9 mouse cellular contexts compared by ENCODE assay signal in the genomic region with DNA sequence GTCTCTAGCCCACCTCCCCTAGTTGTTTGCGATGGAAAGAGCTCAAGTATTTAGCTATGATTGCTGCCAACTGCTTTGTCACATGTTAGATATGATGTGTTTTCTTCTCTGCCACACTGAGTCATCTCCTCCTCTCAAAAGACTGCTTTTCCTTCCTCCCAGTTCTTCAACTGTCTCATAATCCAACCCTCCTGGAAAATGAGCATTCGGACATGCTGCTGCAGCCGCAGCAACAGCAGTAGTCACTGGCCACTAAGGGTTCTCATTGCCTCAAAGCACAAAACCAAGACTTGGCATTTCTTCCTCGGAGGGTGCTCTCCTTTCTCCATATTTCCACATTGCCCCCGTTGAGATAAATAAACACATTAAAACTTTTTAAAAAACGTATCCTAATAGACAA. TPM values are rescaled to one million over a fixed set of nuclear protein-coding genes. Genes with fewer than 3 reads are reported as not detected.
DNase-seq lines count a peak whose midpoint lies in the region; ATAC-seq lines count a peak whose summit lies in the region.
"Had no signal": no experiment of that assay in that cellular context is flagged by ENCODE, and none has a peak within 500 bp of the region (broad histone marks: within the 10 kb centered on the region; RNA-seq: fewer than 3 reads in every experiment).

No protein-coding gene starts in this region.

- DNase-seq in heart, adult 8-10 months (ENCODE audit: low spot score) = no peak
- DNase-seq in brain, adult 2 months (ENCODE audit: low read depth, low spot score) = peak; percentile 76
- no peak for DNase-seq in spleen, postnatal 10 days (ENCODE audit: low spot score in 2 of 2)
- no peak for DNase-seq in testis, postnatal 10 days (ENCODE audit: low spot score)
- no peak for DNase-seq in spleen, postnatal 14 days (ENCODE audit: low spot score in 2 of 2)

- peak overlapping the region; percentile 84 for H3K4me2 ChIP-seq in heart, embryonic 13.5 days
- peak overlapping the region; percentile 75 for H3K4me2 ChIP-seq in forebrain, embryonic 12.5 days
- peak overlapping the region; percentile 86 for H3K4me2 ChIP-seq in limb, embryonic 13.5 days (replicated peaks)

- peaks cover 29% of the 10 kb centered on the region for H3K4me1 ChIP-seq in heart, embryonic 13.5 days
- peaks cover 40% of the 10 kb centered on the region for H3K4me1 ChIP-seq in forebrain, embryonic 12.5 days
- peaks cover 43% of the 10 kb centered on the region for H3K4me1 ChIP-seq in limb, embryonic 13.5 days

- peaks cover 9% of the 10 kb centered on the region; the same call in 1 of the 2 replicates for H3K27me3 ChIP-seq in heart, embryonic 13.5 days (replicated peaks)
- no peaks in the 10 kb centered on the region for H3K27me3 ChIP-seq in forebrain, embryonic 12.5 days
- H3K27me3 ChIP-seq in limb, embryonic 13.5 days = peaks cover 7% of the 10 kb centered on the region; the same call in 1 of the 2 replicates

- H3K4me3 ChIP-seq in heart, embryonic 13.5 days = peak overlapping the region; percentile 67
- peak overlapping the region; percentile 48 for H3K4me3 ChIP-seq in forebrain, embryonic 12.5 days (replicated peaks)
- peak overlapping the region; percentile 62 for H3K4me3 ChIP-seq in limb, embryonic 13.5 days

- H3K27ac ChIP-seq in heart, embryonic 13.5 days (replicated peaks) = no peak overlapping the region
- no peak overlapping the region for H3K27ac ChIP-seq in forebrain, embryonic 12.5 days
- no peak overlapping the region for H3K27ac ChIP-seq in limb, embryonic 13.5 days

- ATAC-seq in heart, embryonic 13.5 days (ENCODE audit: extremely low read depth, insufficient number of reproducible peaks, low FRiP score, low TSS enrichment) = no peak
- no peak for ATAC-seq in forebrain, embryonic 12.5 days (ENCODE audit: low FRiP score)
- no peak for ATAC-seq in limb, embryonic 13.5 days (ENCODE audit: low FRiP score, low read depth)

- WGBS in heart, embryonic 13.5 days = 29% methylated on average over 6 of the region's 6 CpGs
- WGBS in forebrain, embryonic 12.5 days = 15% methylated on average over 6 of the region's 6 CpGs
- 45% methylated on average over 6 of the region's 6 CpGs for WGBS in limb, embryonic 13.5 days

- peak overlapping the region; percentile 80 for H3K9ac ChIP-seq in heart, embryonic 13.5 days
- peak overlapping the region; percentile 57 for H3K9ac ChIP-seq in forebrain, embryonic 12.5 days
- H3K9ac ChIP-seq in limb, embryonic 13.5 days = peak overlapping the region; percentile 71

- H3K36me3 ChIP-seq in heart, embryonic 13.5 days = no peaks in the 10 kb centered on the region
- no peaks in the 10 kb centered on the region for H3K36me3 ChIP-seq in forebrain, embryonic 12.5 days (replicated peaks)
- H3K36me3 ChIP-seq in limb, embryonic 13.5 days = peaks cover 6% of the 10 kb centered on the region; the same call in 1 of the 2 replicates
- H3K36me3 ChIP-seq: G1E had no signal

- no peaks in the 10 kb centered on the region for H3K9me3 ChIP-seq in heart, embryonic 13.5 days
- no peaks in the 10 kb centered on the region for H3K9me3 ChIP-seq in forebrain, embryonic 12.5 days
- H3K9me3 ChIP-seq in limb, embryonic 13.5 days = no peaks in the 10 kb centered on the region; the same call in 1 of the 2 replicates

RNA-seq across cellular contexts. Expression of a gene that starts 1.2 kb away (rescaled TPM):
- polyA plus RNA-seq in heart, embryonic 13.5 days (2015; fragmentation: Nextera tagmentation; extraction: Ambion mirVana) = 8.3 and 9.1 TPM in 2 replicates
- 1 to 10 TPM in 3 of 4 experiments, under 1 TPM in 1; 0.78 to 2.6 (median 1.8) TPM for total RNA-seq in heart, adult 8-10 months (2022)
- 75.9 and 90.0 TPM in 2 replicates for polyA plus RNA-seq in forebrain, embryonic 12.5 days (2016; fragmentation: Nextera tagmentation; extraction: Ambion mirVana)
- 55.5 and 56.2 TPM in 2 replicates for polyA plus RNA-seq in limb, embryonic 13.5 days (2015; fragmentation: Nextera tagmentation; extraction: Ambion mirVana)
- polyA plus RNA-seq: G1E had no signal
